Mouse (Mus musculus): ENCODE data around the gene Acot6. TPM values are rescaled to one million over a fixed set of nuclear protein-coding genes. Genes with fewer than 3 reads are reported as not detected.
"Not testable (repeated sequence)": the region's sequence is repeated elsewhere in the genome, so short reads cannot be mapped to it uniquely, and the experiment has no call there.

Gene Acot6
- polyA plus RNA-seq, 1 experiment = 0.62 TPM

GRCm38 (mm10) chr12:84063228-84063627 is 37.2 kb upstream of the Acot6 start:
- no peak overlapping the region for H3K27ac ChIP-seq (ENCODE audit: control insufficient read depth, insufficient read depth, low read depth, low read length, poor library complexity)
- no peaks in the 10 kb centered on the region for H3K4me1 ChIP-seq (ENCODE audit: control insufficient read depth, insufficient read depth, low read length)
- WGBS = 68% methylated on average over 5 of the region's 5 CpGs
- H3K4me3 ChIP-seq (replicated peaks; ENCODE audit: control insufficient read depth, low read depth, low read length) = no peak overlapping the region
- TF ChIP-seq CTCF (IDR thresholded peaks at IDR 0.05; ENCODE audit: control insufficient read depth, insufficient read depth, low read length) = peak; percentile 57; the same call in 1 of the 2 replicates
- no peak for TF ChIP-seq POLR2A (IDR thresholded peaks at IDR 0.05; ENCODE audit: borderline replicate concordance, control insufficient read depth, low read depth, low read length)

- Histone ChIP-seq H3K27ac (ENCODE audit: control insufficient read depth, insufficient read depth, low read depth, low read length, poor library complexity) (no peak overlapping the region), H3K4me3 (replicated peaks; ENCODE audit: control insufficient read depth, low read depth, low read length) (no peak overlapping the region), H3K4me1 (ENCODE audit: control insufficient read depth, insufficient read depth, low read length) (no peaks in the 10 kb centered on the region)
- 73% methylated on average over 2 of the region's 2 CpGs for WGBS
- TF ChIP-seq CTCF (IDR thresholded peaks at IDR 0.05; ENCODE audit: control insufficient read depth, insufficient read depth, low read length) (no peak), POLR2A (IDR thresholded peaks at IDR 0.05; ENCODE audit: borderline replicate concordance, control insufficient read depth, low read depth, low read length) (no peak)
Measured at GRCm38 (mm10) chr12:84063833-84064232, 36.6 kb upstream of the Acot6 start.

GRCm38 (mm10) chr12:84064621-84065020 is 35.8 kb upstream of the Acot6 start:
- TF ChIP-seq CTCF (IDR thresholded peaks at IDR 0.05; ENCODE audit: control insufficient read depth, insufficient read depth, low read length) (no peak), POLR2A (IDR thresholded peaks at IDR 0.05; ENCODE audit: borderline replicate concordance, control insufficient read depth, low read depth, low read length) (no peak)
- 69% methylated on average over 8 of the region's 8 CpGs for WGBS
- Histone ChIP-seq H3K4me3 (replicated peaks; ENCODE audit: control insufficient read depth, low read depth, low read length) (no peak overlapping the region), H3K27ac (ENCODE audit: control insufficient read depth, insufficient read depth, low read depth, low read length, poor library complexity) (no peak overlapping the region), H3K4me1 (ENCODE audit: control insufficient read depth, insufficient read depth, low read length) (no peaks in the 10 kb centered on the region)

- TF ChIP-seq POLR2A (IDR thresholded peaks at IDR 0.05; ENCODE audit: borderline replicate concordance, control insufficient read depth, low read depth, low read length) (no peak), CTCF (IDR thresholded peaks at IDR 0.05; ENCODE audit: control insufficient read depth, insufficient read depth, low read length) (no peak)
- Histone ChIP-seq H3K27ac (ENCODE audit: control insufficient read depth, insufficient read depth, low read depth, low read length, poor library complexity) (no peak overlapping the region), H3K4me1 (ENCODE audit: control insufficient read depth, insufficient read depth, low read length) (no peaks in the 10 kb centered on the region), H3K4me3 (replicated peaks; ENCODE audit: control insufficient read depth, low read depth, low read length) (no peak overlapping the region)
- WGBS = 73% methylated on average over 4 of the region's 4 CpGs
Measured at GRCm38 (mm10) chr12:84067752-84068151, 32.7 kb upstream of the Acot6 start.

GRCm38 (mm10) chr12:84068296-84068695 is 32.2 kb upstream of the Acot6 start:
- WGBS = 66% methylated on average over 8 of the region's 8 CpGs
- Histone ChIP-seq H3K4me3 (replicated peaks; ENCODE audit: control insufficient read depth, low read depth, low read length) (no peak overlapping the region), H3K27ac (ENCODE audit: control insufficient read depth, insufficient read depth, low read depth, low read length, poor library complexity) (no peak overlapping the region), H3K4me1 (ENCODE audit: control insufficient read depth, insufficient read depth, low read length) (no peaks in the 10 kb centered on the region)
- TF ChIP-seq CTCF (IDR thresholded peaks at IDR 0.05; ENCODE audit: control insufficient read depth, insufficient read depth, low read length) = no peak
- no peak for TF ChIP-seq POLR2A (IDR thresholded peaks at IDR 0.05; ENCODE audit: borderline replicate concordance, control insufficient read depth, low read depth, low read length)

- WGBS = 52% methylated on average over 9 of the region's 9 CpGs
- H3K27ac ChIP-seq (ENCODE audit: control insufficient read depth, insufficient read depth, low read depth, low read length, poor library complexity) = no peak within 1 kb of the TSS
- H3K4me3 ChIP-seq (replicated peaks; ENCODE audit: control insufficient read depth, low read depth, low read length) = no peak within 1 kb of the TSS
- TF ChIP-seq POLR2A (IDR thresholded peaks at IDR 0.05; ENCODE audit: borderline replicate concordance, control insufficient read depth, low read depth, low read length) (no peak), CTCF (IDR thresholded peaks at IDR 0.05; ENCODE audit: control insufficient read depth, insufficient read depth, low read length) (no peak)
- no peaks in the 10 kb centered on the region for H3K4me1 ChIP-seq (ENCODE audit: control insufficient read depth, insufficient read depth, low read length)
Measured at GRCm38 (mm10) chr12:84068986-84069385, 31.5 kb upstream of the Acot6 start, which contains the start of gene Acot5. Gene Acot5, plus strand, starts transcription at chr12:84069325.

GRCm38 (mm10) chr12:84069582-84069981 is 30.9 kb upstream of the Acot6 start:
- H3K27ac ChIP-seq (ENCODE audit: control insufficient read depth, insufficient read depth, low read depth, low read length, poor library complexity); H3K4me1 ChIP-seq (ENCODE audit: control insufficient read depth, insufficient read depth, low read length); H3K4me3 ChIP-seq (replicated peaks; ENCODE audit: control insufficient read depth, low read depth, low read length): not testable (repeated sequence)
- 3% methylated on average over 50 of the region's 52 CpGs for WGBS

- TF ChIP-seq CTCF (IDR thresholded peaks at IDR 0.05; ENCODE audit: control insufficient read depth, insufficient read depth, low read length) (no peak), POLR2A (IDR thresholded peaks at IDR 0.05; ENCODE audit: borderline replicate concordance, control insufficient read depth, low read depth, low read length) (no peak)
- 82% methylated on average over 2 of the region's 2 CpGs for WGBS
- H3K27ac ChIP-seq (ENCODE audit: control insufficient read depth, insufficient read depth, low read depth, low read length, poor library complexity) = no peak overlapping the region
- no peaks in the 10 kb centered on the region for H3K4me1 ChIP-seq (ENCODE audit: control insufficient read depth, insufficient read depth, low read length)
- no peak overlapping the region for H3K4me3 ChIP-seq (replicated peaks; ENCODE audit: control insufficient read depth, low read depth, low read length)
Measured at GRCm38 (mm10) chr12:84071696-84072095, 28.8 kb upstream of the Acot6 start.

- no peak overlapping the region for H3K4me3 ChIP-seq (replicated peaks; ENCODE audit: control insufficient read depth, low read depth, low read length)
- no peaks in the 10 kb centered on the region for H3K4me1 ChIP-seq (ENCODE audit: control insufficient read depth, insufficient read depth, low read length)
- 86% methylated on average over 4 of the region's 4 CpGs for WGBS
- no peak overlapping the region for H3K27ac ChIP-seq (ENCODE audit: control insufficient read depth, insufficient read depth, low read depth, low read length, poor library complexity)
- no peak for TF ChIP-seq CTCF (IDR thresholded peaks at IDR 0.05; ENCODE audit: control insufficient read depth, insufficient read depth, low read length)
- TF ChIP-seq POLR2A (IDR thresholded peaks at IDR 0.05; ENCODE audit: borderline replicate concordance, control insufficient read depth, low read depth, low read length) = no peak
Measured at GRCm38 (mm10) chr12:84077371-84077990, 23.0 kb upstream of the Acot6 start.
